Mouse (Mus musculus) neural tube, embryonic 12.5 days (tissue): ENCODE measurements around the gene Eif2s1. TPM values are rescaled to one million over a fixed set of nuclear protein-coding genes. Genes with fewer than 3 reads are reported as not detected.
A peak's percentile ranks its signal among the peaks of the same experiment; 100 is the strongest.

Experiments used
- ATAC-seq: fragments of 200-750 bp; cut with Nextera tagmentation; 2 replicates; pipeline ENCODE4 v1.8.0; 2017; ENCODE audit warnings: low read depth, mild to moderate bottlenecking, moderate TSS enrichment, moderate library complexity; ENCODE audit not compliant: low FRiP score
- H3K27ac ChIP-seq: fragments of 300-500 bp; sonication (generic); 2 replicates; pipeline ENCODE4 v1.5.1; 2016
- H3K27me3 ChIP-seq: fragments of 300-500 bp; sonication (generic); replicated peaks from 2 replicates; pipeline ENCODE4 v1.6.1; 2016; ENCODE audit warnings: mild to moderate bottlenecking
- H3K36me3 ChIP-seq: fragments of 300-500 bp; sonication (generic); 2 replicates; pipeline ENCODE4 v1.6.1; 2016; ENCODE audit warnings: mild to moderate bottlenecking
- H3K4me1 ChIP-seq: fragments of 300-500 bp; sonication (generic); 2 replicates; pipeline ENCODE4 v1.6.1; 2016
- H3K4me2 ChIP-seq: fragments of 300-500 bp; sonication (generic); replicated peaks from 2 replicates; pipeline ENCODE4 v1.6.1; 2016; ENCODE audit warnings: mild to moderate bottlenecking
- H3K4me3 ChIP-seq: fragments of 300-500 bp; sonication (generic); 2 replicates; pipeline ENCODE4 v1.5.1; 2016
- H3K9ac ChIP-seq: fragments of 300-500 bp; sonication (generic); 2 replicates; pipeline ENCODE4 v1.6.1; 2016; ENCODE audit warnings: mild to moderate bottlenecking
- H3K9me3 ChIP-seq: fragments of 300-500 bp; sonication (generic); 2 replicates; pipeline ENCODE4 v1.6.1; 2016; ENCODE audit warnings: mild to moderate bottlenecking
- WGBS: fragments of 180-500 bp; shearing (Covaris S2); methylation state at CpG from one replicate; pipeline ENCODE4 v1.1.7; 2016; 5-methylcytosine and 5-hydroxymethylcytosine counted together
- polyA plus RNA-seq: library from polyadenylated mRNA; unstranded; fragments of >200 nt; fragmentation: Nextera tagmentation; extraction: Ambion mirVana; gene quantifications from 2 replicates; pipeline ENCODE4 v1.2.1, GENCODE M21; 2016

Eif2s1 gene
- polyA plus RNA-seq, 1 experiment from 2014 or later = 183 TPM

- H3K36me3 ChIP-seq = peaks cover 10% of the 10 kb centered on the region
- ATAC-seq = no peak
- WGBS = 93% methylated on average over 2 of the region's 2 CpGs
- H3K27ac ChIP-seq = no peak overlapping the region
- H3K4me3 ChIP-seq = no peak overlapping the region
- H3K4me1 ChIP-seq = no peaks in the 10 kb centered on the region
- no peaks in the 10 kb centered on the region for H3K9me3 ChIP-seq
- no peak overlapping the region for H3K4me2 ChIP-seq
- H3K27me3 ChIP-seq = no peaks in the 10 kb centered on the region
- no peak overlapping the region for H3K9ac ChIP-seq
These were observed 29.5 kb downstream of the Eif2s1 start for GRCm38 (mm10) chr12:78891149-78891548.

- no peaks in the 10 kb centered on the region for H3K36me3 ChIP-seq
- H3K4me1 ChIP-seq = no peaks in the 10 kb centered on the region
- no peak overlapping the region for H3K4me3 ChIP-seq
- WGBS = 90% methylated on average over 1 of the region's 1 CpGs
- no peak overlapping the region for H3K27ac ChIP-seq
- no peaks in the 10 kb centered on the region for H3K27me3 ChIP-seq
- no peak overlapping the region for H3K9ac ChIP-seq
- H3K4me2 ChIP-seq = no peak overlapping the region
- ATAC-seq = no peak
- H3K9me3 ChIP-seq = no peaks in the 10 kb centered on the region
These were observed 36.2 kb downstream of the Eif2s1 start for GRCm38 (mm10) chr12:78897861-78898260.

- Histone ChIP-seq H3K9me3 (no peaks in the 10 kb centered on the region), H3K4me2 (no peak overlapping the region), H3K4me1 (no peaks in the 10 kb centered on the region), H3K4me3 (no peak overlapping the region), H3K9ac (no peak overlapping the region), H3K36me3 (no peaks in the 10 kb centered on the region), H3K27ac (no peak overlapping the region), H3K27me3 (peaks cover 6% of the 10 kb centered on the region; the same call in 1 of the 2 replicates)
- ATAC-seq = no peak
- WGBS = 83% methylated on average over 5 of the region's 5 CpGs
These were observed 39.8 kb downstream of the Eif2s1 start for GRCm38 (mm10) chr12:78901467-78901866.

GRCm38 (mm10) chr12:78903313-78903712 is 41.7 kb downstream of the Eif2s1 start:
- no peak overlapping the region for H3K4me3 ChIP-seq
- H3K27ac ChIP-seq = no peak overlapping the region
- H3K4me1 ChIP-seq = peaks cover 4% of the 10 kb centered on the region
- no peaks in the 10 kb centered on the region for H3K36me3 ChIP-seq
- H3K9me3 ChIP-seq = no peaks in the 10 kb centered on the region
- 82% methylated on average over 4 of the region's 4 CpGs for WGBS
- H3K27me3 ChIP-seq = peaks cover 23% of the 10 kb centered on the region; the same call in 1 of the 2 replicates
- ATAC-seq = no peak
- H3K4me2 ChIP-seq = no peak overlapping the region
- H3K9ac ChIP-seq = no peak overlapping the region

GRCm38 (mm10) chr12:78904499-78904898 is 42.9 kb downstream of the Eif2s1 start:
- Histone ChIP-seq H3K4me1 (peaks cover 4% of the 10 kb centered on the region), H3K9ac (no peak overlapping the region), H3K27ac (no peak overlapping the region), H3K27me3 (peaks cover 30% of the 10 kb centered on the region), H3K9me3 (no peaks in the 10 kb centered on the region), H3K4me3 (no peak overlapping the region), H3K4me2 (no peak overlapping the region), H3K36me3 (no peaks in the 10 kb centered on the region)
- 83% methylated on average over 7 of the region's 7 CpGs for WGBS
- ATAC-seq = no peak

- ATAC-seq = peak; percentile 54; the same call in 1 of the 2 replicates
- no peak within 1 kb of the TSS for H3K27ac ChIP-seq
- peaks cover 9% of the 10 kb centered on the region for H3K4me1 ChIP-seq
- H3K27me3 ChIP-seq = peaks cover 47% of the 10 kb centered on the region
- peak within 1 kb of the TSS; percentile 53; the same call in 1 of the 2 replicates for H3K9ac ChIP-seq
- H3K4me3 ChIP-seq = peak within 1 kb of the TSS; percentile 39
- H3K4me2 ChIP-seq = peak within 1 kb of the TSS; percentile 86
- H3K36me3 ChIP-seq = no peaks in the 10 kb centered on the region
- H3K9me3 ChIP-seq = no peaks in the 10 kb centered on the region
- WGBS = 2% methylated on average over 38 of the region's 38 CpGs
These were observed 45.1 kb downstream of the Eif2s1 start, which contains the start of gene Plek2 for GRCm38 (mm10) chr12:78906707-78907162. Gene Plek2, minus strand, starts transcription at chr12:78906964.

- H3K9me3 ChIP-seq = no peaks in the 10 kb centered on the region
- peaks cover 14% of the 10 kb centered on the region for H3K4me1 ChIP-seq
- no peak for ATAC-seq
- no peaks in the 10 kb centered on the region for H3K36me3 ChIP-seq
- H3K9ac ChIP-seq = no peak overlapping the region
- no peak overlapping the region for H3K4me2 ChIP-seq
- peaks cover 59% of the 10 kb centered on the region for H3K27me3 ChIP-seq
- WGBS = 82% methylated on average over 6 of the region's 6 CpGs
- no peak overlapping the region for H3K4me3 ChIP-seq
- H3K27ac ChIP-seq = no peak overlapping the region
These were observed 46.5 kb downstream of the Eif2s1 start for GRCm38 (mm10) chr12:78908081-78908605.

GRCm38 (mm10) chr12:78910684-78911461 is 49.3 kb downstream of the Eif2s1 start:
- Histone ChIP-seq H3K27me3 (peaks cover 60% of the 10 kb centered on the region), H3K9ac (no peak overlapping the region), H3K9me3 (no peaks in the 10 kb centered on the region), H3K4me3 (peak overlapping the region; percentile 20; the same call in 1 of the 2 replicates), H3K36me3 (no peaks in the 10 kb centered on the region), H3K27ac (no peak overlapping the region), H3K4me2 (peak overlapping the region; percentile 60), H3K4me1 (peaks cover 14% of the 10 kb centered on the region)
- 14% methylated on average over 16 of the region's 16 CpGs for WGBS
- no peak for ATAC-seq

GRCm38 (mm10) chr12:78911707-78912417 is 50.2 kb downstream of the Eif2s1 start:
- Histone ChIP-seq H3K9me3 (no peaks in the 10 kb centered on the region), H3K9ac (peak overlapping the region; percentile 26; the same call in 1 of the 2 replicates), H3K36me3 (no peaks in the 10 kb centered on the region), H3K4me3 (peak overlapping the region; percentile 20), H3K4me1 (peaks cover 11% of the 10 kb centered on the region), H3K27me3 (peaks cover 54% of the 10 kb centered on the region), H3K4me2 (peak overlapping the region; percentile 60), H3K27ac (no peak overlapping the region)
- ATAC-seq = no peak
- WGBS = 1% methylated on average over 37 of the region's 37 CpGs

- H3K9ac ChIP-seq = no peak overlapping the region
- ATAC-seq = no peak
- no peak overlapping the region for H3K4me3 ChIP-seq
- no peak overlapping the region for H3K4me2 ChIP-seq
- no peaks in the 10 kb centered on the region for H3K9me3 ChIP-seq
- no peak overlapping the region for H3K27ac ChIP-seq
- H3K27me3 ChIP-seq = peaks cover 34% of the 10 kb centered on the region
- WGBS = 88% methylated on average over 4 of the region's 4 CpGs
- peaks cover 9% of the 10 kb centered on the region; the same call in 1 of the 2 replicates for H3K4me1 ChIP-seq
- H3K36me3 ChIP-seq = no peaks in the 10 kb centered on the region
These were observed 52.8 kb downstream of the Eif2s1 start for GRCm38 (mm10) chr12:78914458-78914857.

- H3K9me3 ChIP-seq = no peaks in the 10 kb centered on the region
- no peaks in the 10 kb centered on the region for H3K36me3 ChIP-seq
- no peak overlapping the region for H3K4me3 ChIP-seq
- no peak overlapping the region for H3K27ac ChIP-seq
- no peak overlapping the region for H3K9ac ChIP-seq
- H3K4me2 ChIP-seq = no peak overlapping the region
- no peak for ATAC-seq
- H3K4me1 ChIP-seq = peaks cover 9% of the 10 kb centered on the region; the same call in 1 of the 2 replicates
- 85% methylated on average over 3 of the region's 3 CpGs for WGBS
- peaks cover 29% of the 10 kb centered on the region for H3K27me3 ChIP-seq
These were observed 53.9 kb downstream of the Eif2s1 start for GRCm38 (mm10) chr12:78915561-78915960.

GRCm38 (mm10) chr12:78916278-78916677 is 54.7 kb downstream of the Eif2s1 start:
- Histone ChIP-seq H3K36me3 (no peaks in the 10 kb centered on the region), H3K27ac (no peak overlapping the region), H3K4me3 (no peak overlapping the region), H3K4me2 (no peak overlapping the region), H3K9me3 (no peaks in the 10 kb centered on the region), H3K9ac (no peak overlapping the region), H3K27me3 (peaks cover 22% of the 10 kb centered on the region), H3K4me1 (peaks cover 9% of the 10 kb centered on the region; the same call in 1 of the 2 replicates)
- ATAC-seq = no peak
- 76% methylated on average over 3 of the region's 3 CpGs for WGBS
